Mouse (Mus musculus) megakaryocyte-erythroid progenitor cell, adult 5-6 weeks (primary cell): ENCODE measurements at regions not wholly inside any gene's neighbourhood (a gene's known extent, or its start where the extent isn't known, plus 50 kb on each side); places are given as distances from the start of the nearest gene placed in this dataset.

Source experiments
- ATAC-seq: replicated peaks from 2 replicates; pipeline ENCODE4 v1.8.0; 2016; ENCODE audit warnings: mild to moderate bottlenecking, inconsistent platforms; ENCODE audit not compliant: severe bottlenecking, poor library complexity, low FRiP score, low TSS enrichment

GRCm38 (mm10) chr16:61484315-61484714 lies 879.0 kb upstream of the Epha6 start:
- ATAC-seq, result no peak

GRCm38 (mm10) chr16:61441881-61442280 lies 836.5 kb upstream of the Epha6 start:
- no peak for ATAC-seq

GRCm38 (mm10) chr16:61401261-61401660 lies 795.9 kb upstream of the Epha6 start:
- ATAC-seq, result no peak

GRCm38 (mm10) chr16:61381979-61382378 lies 776.6 kb upstream of the Epha6 start:
- ATAC-seq, result no peak

- peak; percentile 92 for ATAC-seq
Observed at GRCm38 (mm10) chr16:61376937-61377336, 771.6 kb upstream of the Epha6 start.
